Mouse (Mus musculus): Measurements from ENCODE around the gene Prss53. TPM values are rescaled to one million over a fixed set of nuclear protein-coding genes. Genes with fewer than 3 reads are reported as not detected.

Gene Prss53
- total and polyA plus RNA-seq, 3 experiments, result 0.76 to 3.8 (median 1.2) TPM

DNA sequence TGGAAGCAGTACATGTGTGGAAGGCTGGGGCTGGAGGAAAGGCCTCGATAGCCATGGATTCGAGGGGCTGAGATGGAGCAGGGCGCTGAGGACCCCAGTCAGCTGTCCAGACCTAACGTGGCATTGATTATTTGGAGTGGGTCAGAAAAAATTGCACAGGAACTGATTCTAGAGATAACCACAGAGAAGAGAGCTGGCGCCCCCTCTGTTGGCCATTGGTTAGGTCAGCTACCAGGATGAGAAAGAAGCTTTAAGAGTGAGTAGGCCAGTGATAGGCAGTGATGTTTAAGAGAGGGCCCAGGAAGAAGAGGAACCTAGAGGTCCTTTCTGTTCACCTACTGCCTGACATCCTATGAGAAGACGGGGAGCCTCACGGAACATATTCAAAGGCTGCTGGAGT, 28.5 kb upstream of the Prss53 start:
- no peak for DNase-seq
- WGBS, result 80% methylated on average over 7 of the region's 7 CpGs

DNA sequence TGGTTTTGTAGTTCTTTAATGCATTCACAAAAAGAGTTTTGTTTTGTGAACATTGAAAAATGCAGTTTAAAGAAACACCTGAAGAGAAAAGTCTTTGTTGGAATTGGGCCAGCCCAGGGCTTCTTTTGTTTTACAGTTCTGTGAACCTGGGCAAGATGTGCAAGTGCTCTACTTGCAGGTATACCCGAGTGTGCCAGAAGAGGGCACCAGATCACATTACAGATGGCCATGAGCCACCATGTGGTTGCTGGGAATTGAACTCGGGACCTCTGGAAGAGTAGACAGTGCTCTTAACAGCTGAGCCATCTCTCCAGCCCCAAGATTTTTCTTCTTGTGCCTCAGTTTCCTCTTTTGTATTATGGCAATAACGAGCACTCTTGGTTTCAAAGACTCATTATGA, 27.4 kb upstream of the Prss53 start:
- H3K27me3 ChIP-seq (ENCODE audit: control insufficient read depth, insufficient read depth, low read length), result no peaks in the 10 kb centered on the region
- no peak overlapping the region for H3K4me3 ChIP-seq
- 56% methylated on average over 3 of the region's 3 CpGs for WGBS
- H3K4me1 ChIP-seq (ENCODE audit: control insufficient read depth, insufficient read depth, low read length), result no peaks in the 10 kb centered on the region
- intact Hi-C loops (cut with DNase I), result loop anchor here (5.0 kb wide), 1 partner anchor 121 kb away; no protein-coding TSS in a partner anchor
- H3K9ac ChIP-seq (ENCODE audit: low read depth, low read length), result no peak overlapping the region
- H3K27ac ChIP-seq, result no peak overlapping the region
- DNase-seq, result peak in 1 of 2 experiments; percentile 35
- TF ChIP-seq CTCF (IDR thresholded peaks at IDR 0.05), result peak; percentile 74
- TF ChIP-seq EP300 (IDR thresholded peaks at IDR 0.05; ENCODE audit: insufficient read depth, low read depth, low read length), result no peak
- H3K79me2 ChIP-seq (replicated peaks; ENCODE audit: control insufficient read depth, insufficient read depth, low read length), result no peaks in the 10 kb centered on the region
- no peaks in the 10 kb centered on the region for H3K36me3 ChIP-seq (ENCODE audit: control insufficient read depth, insufficient read depth, low read length)

More for the DNA sequence above, 28.5 kb upstream of the Prss53 start:
- Histone ChIP-seq H3K36me3 (ENCODE audit: control insufficient read depth, insufficient read depth, low read length) (no peaks in the 10 kb centered on the region), H3K4me3 (no peak overlapping the region), H3K9ac (ENCODE audit: low read depth, low read length) (no peak overlapping the region), H3K4me1 (ENCODE audit: control insufficient read depth, insufficient read depth, low read length) (no peaks in the 10 kb centered on the region), H3K27ac (no peak overlapping the region), H3K27me3 (ENCODE audit: control insufficient read depth, insufficient read depth, low read length) (no peaks in the 10 kb centered on the region), H3K79me2 (replicated peaks; ENCODE audit: control insufficient read depth, insufficient read depth, low read length) (no peaks in the 10 kb centered on the region)
- intact Hi-C loops (cut with DNase I), result loop anchor here (5.0 kb wide), 1 partner anchor 122 kb away; no protein-coding TSS in a partner anchor
- no peak for TF ChIP-seq POLR2A (IDR thresholded peaks at IDR 0.05; ENCODE audit: insufficient read depth, low read depth, low read length)
- TF ChIP-seq EP300 (IDR thresholded peaks at IDR 0.05; ENCODE audit: insufficient read depth, low read depth, low read length), result no peak
- TF ChIP-seq CTCF (IDR thresholded peaks at IDR 0.05), result peak; percentile 50

DNA sequence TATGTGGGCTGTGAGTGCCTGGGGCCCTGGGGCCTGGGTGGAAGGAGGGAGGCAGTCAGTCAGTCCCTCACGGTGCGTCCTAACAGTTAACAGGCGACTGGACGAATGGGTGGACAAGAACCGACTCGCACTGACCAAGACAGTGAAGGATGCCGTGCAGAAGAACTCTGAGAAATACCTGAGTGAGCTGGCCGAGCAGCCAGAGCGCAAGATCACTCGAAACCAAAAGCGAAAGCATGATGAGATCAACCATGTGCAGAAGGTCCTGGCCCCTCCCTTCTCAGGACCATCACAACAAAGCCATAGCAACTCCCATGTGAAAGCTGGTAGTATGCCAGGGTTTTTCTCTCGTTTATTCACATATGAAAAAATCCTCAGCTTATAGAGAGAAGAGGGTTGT, 24.5 kb upstream of the Prss53 start:
- intact Hi-C loops (cut with DNase I), result loop anchor here (5.0 kb wide), 1 partner anchor 118 kb away; no protein-coding TSS in a partner anchor
- 86% methylated on average over 12 of the region's 12 CpGs for WGBS
- TF ChIP-seq POLR2A (IDR thresholded peaks at IDR 0.05; ENCODE audit: insufficient read depth, low read depth, low read length), result no peak
- TF ChIP-seq CTCF (IDR thresholded peaks at IDR 0.05), result no peak
- TF ChIP-seq EP300 (IDR thresholded peaks at IDR 0.05; ENCODE audit: insufficient read depth, low read depth, low read length), result no peak
- H3K79me2 ChIP-seq (replicated peaks; ENCODE audit: control insufficient read depth, insufficient read depth, low read length), result no peaks in the 10 kb centered on the region
- H3K36me3 ChIP-seq (ENCODE audit: control insufficient read depth, insufficient read depth, low read length), result no peaks in the 10 kb centered on the region
- H3K27me3 ChIP-seq (ENCODE audit: control insufficient read depth, insufficient read depth, low read length), result no peaks in the 10 kb centered on the region
- DNase-seq, result no peak
- H3K4me3 ChIP-seq, result no peak overlapping the region
- no peaks in the 10 kb centered on the region for H3K4me1 ChIP-seq (ENCODE audit: control insufficient read depth, insufficient read depth, low read length)
- no peak overlapping the region for H3K9ac ChIP-seq (ENCODE audit: low read depth, low read length)
- no peak overlapping the region for H3K27ac ChIP-seq

DNA sequence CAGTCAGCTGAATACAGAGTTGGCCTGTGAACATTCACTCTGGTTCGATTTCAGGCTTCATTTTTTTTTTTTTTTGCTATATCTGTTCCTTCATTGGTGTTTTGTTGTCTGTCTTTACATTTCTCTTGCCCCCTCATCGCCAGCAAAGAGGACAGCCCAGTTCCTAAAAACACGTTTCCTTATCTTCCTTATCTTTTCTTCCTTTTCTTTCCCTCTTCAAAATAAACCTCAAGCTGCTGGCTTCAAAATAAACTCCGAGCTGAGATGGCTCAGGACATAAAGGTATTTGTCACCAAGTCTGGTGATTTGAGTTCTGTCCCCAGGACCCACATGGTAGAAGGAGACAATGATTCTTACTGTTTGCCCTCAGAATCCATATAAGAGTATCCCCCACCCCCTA, 22.2 kb upstream of the Prss53 start:
- Histone ChIP-seq H3K4me1 (ENCODE audit: control insufficient read depth, insufficient read depth, low read length) (no peaks in the 10 kb centered on the region), H3K79me2 (replicated peaks; ENCODE audit: control insufficient read depth, insufficient read depth, low read length) (no peaks in the 10 kb centered on the region), H3K27ac (no peak overlapping the region; the same call in 1 of the 2 replicates), H3K4me3 (peak overlapping the region; percentile 90), H3K36me3 (ENCODE audit: control insufficient read depth, insufficient read depth, low read length) (no peaks in the 10 kb centered on the region), H3K9ac (ENCODE audit: low read depth, low read length) (peak overlapping the region; percentile 60; the same call in 1 of the 2 replicates), H3K27me3 (ENCODE audit: control insufficient read depth, insufficient read depth, low read length) (no peaks in the 10 kb centered on the region)
- 1% methylated on average over 4 of the region's 4 CpGs for WGBS
- DNase-seq, result no peak
- intact Hi-C loops (cut with DNase I), result loop anchor here (2.0 kb wide), 1 partner anchor 36 kb away; the partner anchor contains the start of genes Zfp646 and Zfp668
- TF ChIP-seq POLR2A (IDR thresholded peaks at IDR 0.05; ENCODE audit: insufficient read depth, low read depth, low read length) (no peak), EP300 (IDR thresholded peaks at IDR 0.05; ENCODE audit: insufficient read depth, low read depth, low read length) (no peak), CTCF (IDR thresholded peaks at IDR 0.05) (no peak)

DNA sequence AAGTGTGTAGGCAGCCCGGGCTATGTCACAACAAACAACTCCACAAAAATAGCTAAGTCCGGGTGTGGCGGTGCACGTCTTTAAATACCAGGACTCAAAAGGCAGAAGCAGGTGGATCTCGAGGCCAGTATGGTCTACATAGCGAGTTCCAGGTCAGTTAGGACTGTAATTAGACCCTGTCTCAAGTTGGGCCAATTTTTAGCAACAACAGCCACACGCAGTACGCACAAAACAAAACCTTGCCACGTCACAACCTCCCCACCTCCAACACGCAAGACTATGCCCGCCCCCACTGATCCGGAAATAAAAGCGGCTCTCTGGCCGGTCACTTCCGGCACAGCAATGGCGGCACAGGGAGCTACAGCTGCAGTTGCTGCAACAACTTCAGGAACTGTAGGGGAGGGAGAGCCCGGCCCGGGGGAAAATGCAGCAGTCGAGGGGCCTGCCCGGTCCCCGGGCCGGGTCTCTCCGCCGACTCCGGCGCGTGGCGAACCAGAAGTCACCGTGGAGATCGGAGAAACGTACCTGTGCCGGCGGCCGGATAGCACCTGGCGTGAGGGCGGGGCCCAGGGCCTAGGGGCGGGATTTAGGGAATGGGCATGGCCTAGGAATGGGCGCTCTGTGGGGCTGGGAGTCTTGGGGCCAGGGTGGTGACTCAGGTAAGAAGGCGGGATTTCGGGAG, 21.6 kb upstream of the Prss53 start, which contains the start of gene Kat8:
Kat8 (plus strand) TSS at position 327 of the 682 bp plus-strand sequence.
- H3K36me3 ChIP-seq (ENCODE audit: control insufficient read depth, insufficient read depth, low read length), result no peaks in the 10 kb centered on the region
- peak; percentile 87 to 88 for DNase-seq
- H3K27me3 ChIP-seq (ENCODE audit: control insufficient read depth, insufficient read depth, low read length), result no peaks in the 10 kb centered on the region
- H3K4me3 ChIP-seq, result peak within 1 kb of the TSS; percentile 90
- no peaks in the 10 kb centered on the region for H3K4me1 ChIP-seq (ENCODE audit: control insufficient read depth, insufficient read depth, low read length)
- no peaks in the 10 kb centered on the region for H3K79me2 ChIP-seq (replicated peaks; ENCODE audit: control insufficient read depth, insufficient read depth, low read length)
- H3K9ac ChIP-seq (ENCODE audit: low read depth, low read length), result peak within 1 kb of the TSS; percentile 60
- TF ChIP-seq EP300 (IDR thresholded peaks at IDR 0.05; ENCODE audit: insufficient read depth, low read depth, low read length) (peak; percentile 92), POLR2A (IDR thresholded peaks at IDR 0.05; ENCODE audit: insufficient read depth, low read depth, low read length) (peak; percentile 97), CTCF (IDR thresholded peaks at IDR 0.05) (no peak)
- H3K27ac ChIP-seq, result peak within 1 kb of the TSS; percentile 92
- intact Hi-C loops (cut with DNase I), result loop anchor here (2.0 kb wide), 1 partner anchor 36 kb away; the partner anchor contains the start of genes Zfp646 and Zfp668
- WGBS, result 1% methylated on average over 40 of the region's 40 CpGs

DNA sequence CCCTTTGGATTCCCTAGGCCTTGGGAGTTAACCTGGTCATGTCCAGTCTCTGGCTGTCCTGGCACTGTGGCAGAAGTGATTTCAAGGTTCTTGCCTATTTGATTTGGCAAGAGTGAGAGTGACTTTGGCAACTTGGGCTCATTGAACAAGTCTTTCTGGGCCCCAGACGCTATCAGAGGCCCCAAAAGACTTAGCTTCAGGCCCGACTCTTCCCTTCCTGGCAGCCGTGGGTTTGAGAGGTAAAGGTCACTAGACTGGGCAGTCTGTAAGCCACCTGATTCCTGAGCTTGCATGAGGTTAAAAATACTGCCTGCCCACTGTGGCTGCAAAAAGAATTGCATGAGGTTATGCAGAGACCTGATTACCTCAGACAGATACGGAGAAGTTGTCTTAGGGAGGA, 17.9 kb upstream of the Prss53 start:
- Histone ChIP-seq H3K27me3 (ENCODE audit: control insufficient read depth, insufficient read depth, low read length) (no peaks in the 10 kb centered on the region), H3K36me3 (ENCODE audit: control insufficient read depth, insufficient read depth, low read length) (no peaks in the 10 kb centered on the region), H3K79me2 (replicated peaks; ENCODE audit: control insufficient read depth, insufficient read depth, low read length) (no peaks in the 10 kb centered on the region), H3K4me3 (no peak overlapping the region), H3K27ac (no peak overlapping the region), H3K4me1 (ENCODE audit: control insufficient read depth, insufficient read depth, low read length) (peaks cover 1% of the 10 kb centered on the region), H3K9ac (ENCODE audit: low read depth, low read length) (no peak overlapping the region)
- WGBS, result 79% methylated on average over 4 of the region's 4 CpGs
- intact Hi-C loops (cut with DNase I), result no loop called here
- no peak for TF ChIP-seq CTCF (IDR thresholded peaks at IDR 0.05)
- TF ChIP-seq EP300 (IDR thresholded peaks at IDR 0.05; ENCODE audit: insufficient read depth, low read depth, low read length), result no peak
- TF ChIP-seq POLR2A (IDR thresholded peaks at IDR 0.05; ENCODE audit: insufficient read depth, low read depth, low read length), result no peak
- DNase-seq, result no peak

Measured in heart, adult 2 months (tissue).